Mouse (Mus musculus) E14TG2a.4 (cell line): ENCODE results near the gene Synpo2.

Experiments used
- H3K27me3 ChIP-seq: 2 replicates; pipeline ENCODE4 v1.6.1; 2014; ENCODE audit warnings: low read length, control low read depth; ENCODE audit not compliant: insufficient read depth
- H3K36me3 ChIP-seq: 2 replicates; pipeline ENCODE4 v1.6.1; 2014; ENCODE audit warnings: low read length, control low read depth; ENCODE audit not compliant: insufficient read depth
- H3K4me1 ChIP-seq: replicated peaks from 2 replicates; pipeline ENCODE4 v1.6.1; 2014; ENCODE audit warnings: low read depth, low read length, control low read depth
- H3K4me3 ChIP-seq: replicated peaks from 2 replicates; pipeline ENCODE4 v1.5.1; 2014; ENCODE audit warnings: mild to moderate bottlenecking, low read length
- H3K9me3 ChIP-seq: 2 replicates; pipeline ENCODE4 v1.6.1; 2014; ENCODE audit warnings: low read length, control low read depth
- CTCF ChIP-seq: conservative IDR thresholded peaks from 2 replicates; pipeline ENCODE4 v1.5.1; 2014; ENCODE audit warnings: low read length
- NANOG ChIP-seq: IDR thresholded peaks from 2 replicates; pipeline ENCODE4 v1.6.1; 2014; ENCODE audit warnings: borderline replicate concordance, low read length, mixed read lengths
- POU5F1 ChIP-seq: IDR thresholded peaks from 2 replicates; pipeline ENCODE4 v1.6.1; 2014; ENCODE audit warnings: low read length, borderline replicate concordance

Synpo2 gene

GRCm38 (mm10) chr3:123088284-123088683 lies 147.7 kb downstream of the Synpo2 start:
- Histone ChIP-seq H3K4me1 (peaks cover 21% of the 10 kb centered on the region), H3K4me3 (no peak overlapping the region), H3K27me3 (no peaks in the 10 kb centered on the region), H3K9me3 (no peaks in the 10 kb centered on the region), H3K36me3 (no peaks in the 10 kb centered on the region)
- TF ChIP-seq NANOG (no peak), POU5F1 (no peak), CTCF (no peak)

DNA sequence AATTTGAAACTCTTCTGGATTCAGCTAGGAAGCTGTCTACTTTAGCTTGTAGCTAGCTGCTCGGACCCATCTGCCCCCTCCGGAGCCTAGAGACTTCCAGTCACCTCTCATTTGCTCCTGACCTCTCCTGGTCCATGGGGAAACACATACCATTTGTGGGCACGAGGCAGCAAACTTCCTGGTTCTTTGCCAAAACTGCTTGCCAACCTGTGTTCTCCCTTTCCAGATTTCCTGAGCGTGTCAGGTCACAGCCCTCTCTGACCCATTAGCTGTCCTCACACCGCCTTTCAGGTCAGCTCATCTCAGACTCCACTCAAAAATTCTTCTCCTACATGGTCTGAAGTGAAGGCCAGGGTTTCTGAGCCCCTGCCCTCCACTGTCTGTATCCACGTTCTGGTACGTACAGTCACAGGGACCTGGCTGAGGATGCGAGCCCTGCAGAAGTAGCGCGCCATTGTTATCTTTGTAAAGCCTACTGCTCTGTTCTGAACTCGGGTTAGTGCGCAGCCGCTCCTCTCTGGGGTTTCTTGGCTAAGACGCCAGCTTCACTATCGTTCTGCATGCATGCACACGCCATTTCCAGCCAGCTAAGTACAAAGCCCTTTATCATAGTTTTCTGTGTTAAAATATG lies 150.0 kb downstream of the Synpo2 start:
- Histone ChIP-seq H3K4me3 (no peak overlapping the region), H3K27me3 (no peaks in the 10 kb centered on the region), H3K36me3 (no peaks in the 10 kb centered on the region), H3K4me1 (peaks cover 9% of the 10 kb centered on the region), H3K9me3 (no peaks in the 10 kb centered on the region)
- TF ChIP-seq CTCF, result no peak
- no peak for TF ChIP-seq POU5F1
- TF ChIP-seq NANOG, result no peak

GRCm38 (mm10) chr3:123081665-123082064 lies 154.3 kb downstream of the Synpo2 start:
- TF ChIP-seq NANOG (no peak), POU5F1 (no peak), CTCF (no peak)
- H3K4me1 ChIP-seq, result peaks cover 19% of the 10 kb centered on the region

GRCm38 (mm10) chr3:123080943-123081342 lies 155.0 kb downstream of the Synpo2 start:
- H3K4me3 ChIP-seq, result no peak overlapping the region
- peaks cover 5% of the 10 kb centered on the region; the same call in 1 of the 2 replicates for H3K9me3 ChIP-seq
- H3K27me3 ChIP-seq, result no peaks in the 10 kb centered on the region
- peaks cover 16% of the 10 kb centered on the region for H3K4me1 ChIP-seq
- TF ChIP-seq POU5F1 (no peak), NANOG (no peak), CTCF (no peak)
- no peaks in the 10 kb centered on the region for H3K36me3 ChIP-seq

More at GRCm38 (mm10) chr3:123081665-123082064, 154.3 kb downstream of the Synpo2 start:
- Histone ChIP-seq H3K9me3 (peaks cover 5% of the 10 kb centered on the region; the same call in 1 of the 2 replicates), H3K4me3 (no peak overlapping the region), H3K36me3 (no peaks in the 10 kb centered on the region), H3K27me3 (no peaks in the 10 kb centered on the region)

GRCm38 (mm10) chr3:123080017-123080725 lies 155.8 kb downstream of the Synpo2 start:
- H3K4me3 ChIP-seq, result no peak overlapping the region
- TF ChIP-seq NANOG (no peak), POU5F1 (no peak), CTCF (no peak)
- H3K36me3 ChIP-seq, result no peaks in the 10 kb centered on the region
- no peaks in the 10 kb centered on the region for H3K27me3 ChIP-seq
- H3K4me1 ChIP-seq, result peaks cover 11% of the 10 kb centered on the region
- H3K9me3 ChIP-seq, result peaks cover 5% of the 10 kb centered on the region; the same call in 1 of the 2 replicates

DNA sequence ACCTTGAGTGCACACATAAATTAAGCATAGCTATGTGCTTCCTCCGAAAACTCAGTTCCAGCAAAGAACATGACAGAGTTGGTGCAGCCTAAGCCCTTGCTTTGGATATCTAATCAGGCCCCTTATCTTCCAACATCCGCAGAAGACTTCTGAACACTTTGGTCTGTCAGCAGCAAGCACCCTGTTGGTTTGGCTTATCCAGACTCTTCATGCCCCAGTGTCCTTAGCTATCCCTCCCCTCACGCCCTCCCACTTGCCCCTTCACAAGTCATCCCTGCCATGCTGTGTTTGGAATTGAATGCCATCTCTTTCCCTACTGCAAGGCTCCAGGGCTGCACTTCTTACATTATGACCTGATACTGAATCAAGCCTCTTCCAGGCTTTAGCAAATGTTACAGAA lies 160.2 kb downstream of the Synpo2 start:
- H3K9me3 ChIP-seq, result peaks cover 5% of the 10 kb centered on the region; the same call in 1 of the 2 replicates
- H3K4me1 ChIP-seq, result peaks cover 34% of the 10 kb centered on the region
- no peaks in the 10 kb centered on the region for H3K36me3 ChIP-seq
- H3K27me3 ChIP-seq, result no peaks in the 10 kb centered on the region
- H3K4me3 ChIP-seq, result no peak overlapping the region
- no peak for TF ChIP-seq POU5F1
- TF ChIP-seq CTCF, result no peak
- no peak for TF ChIP-seq NANOG

DNA sequence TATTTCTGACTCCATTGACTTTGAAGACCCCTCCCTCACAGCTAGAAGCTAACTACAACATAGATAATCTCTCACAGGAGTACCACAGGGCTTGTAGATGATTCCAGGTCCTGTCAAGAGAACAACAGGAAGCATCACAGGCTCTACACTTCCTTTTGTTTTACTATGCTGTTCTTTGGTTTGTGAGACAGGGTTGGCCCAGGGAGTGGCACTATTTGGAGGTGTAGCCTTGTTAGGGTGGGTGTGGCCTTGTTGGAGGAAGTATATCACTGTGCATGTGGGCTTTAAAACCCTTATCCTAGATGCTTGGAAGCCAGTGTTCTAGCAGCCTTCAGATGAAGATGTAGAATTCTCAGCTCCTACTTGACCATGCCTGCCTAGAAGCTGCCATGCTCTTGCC lies 160.9 kb downstream of the Synpo2 start:
- no peaks in the 10 kb centered on the region for H3K36me3 ChIP-seq
- H3K4me3 ChIP-seq, result no peak overlapping the region
- peaks cover 36% of the 10 kb centered on the region for H3K4me1 ChIP-seq
- peaks cover 5% of the 10 kb centered on the region; the same call in 1 of the 2 replicates for H3K9me3 ChIP-seq
- no peak for TF ChIP-seq NANOG
- H3K27me3 ChIP-seq, result no peaks in the 10 kb centered on the region

DNA sequence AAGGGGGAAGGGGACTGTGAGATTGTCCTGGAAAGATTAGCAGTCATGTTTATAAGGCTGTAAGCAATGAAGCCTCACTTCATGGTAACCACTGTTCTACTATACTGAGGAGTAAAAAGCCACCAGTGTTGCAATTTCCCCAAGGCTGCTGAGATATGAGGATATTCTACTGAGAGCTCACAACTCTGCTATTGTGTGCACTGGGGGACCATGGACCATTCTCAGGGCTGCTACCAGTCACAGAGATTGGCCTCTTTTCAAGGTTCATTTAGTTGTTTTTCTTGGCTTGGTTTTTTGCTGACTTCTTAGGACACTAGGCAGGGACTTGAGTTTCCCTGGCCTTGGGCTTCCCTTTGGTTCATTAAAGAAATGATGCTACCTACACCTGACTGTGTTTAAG lies 162.6 kb downstream of the Synpo2 start:
- Histone ChIP-seq H3K4me3 (no peak overlapping the region), H3K27me3 (no peaks in the 10 kb centered on the region), H3K4me1 (peaks cover 31% of the 10 kb centered on the region), H3K36me3 (no peaks in the 10 kb centered on the region), H3K9me3 (peaks cover 5% of the 10 kb centered on the region; the same call in 1 of the 2 replicates)
- no peak for TF ChIP-seq POU5F1
- no peak for TF ChIP-seq CTCF
- no peak for TF ChIP-seq NANOG
